Mouse (Mus musculus) erythroid progenitor cell, adult 5-6 weeks (primary cell): ENCODE measurements around the gene Rai1. TPM values are rescaled to one million over a fixed set of nuclear protein-coding genes. Genes with fewer than 3 reads are reported as not detected.

Experiments used
- ATAC-seq: replicated peaks from 2 replicates; pipeline ENCODE4 v1.8.0; 2016; ENCODE audit warnings: moderate number of reproducible peaks, mild to moderate bottlenecking, moderate TSS enrichment, inconsistent platforms; ENCODE audit not compliant: poor library complexity, low FRiP score, severe bottlenecking
- total RNA-seq, 2 experiments: library from RNA; stranded (forward) in 1 of 2; stranded (reverse) in 1 of 2; fragments of 150-400 nt in 1 of 2; fragments of 186-747, 209-891 nt in 1 of 2; gene quantifications; 2 replicates each; pipeline versions ENCODE4 v1.2.3 to v1.2.4; 2015 to 2017; ENCODE audit warnings: low replicate concordance in 2 of 2

Gene Rai1
- total RNA-seq, 2 experiments from 2014 or later = 3.0 to 7.1 TPM

DNA sequence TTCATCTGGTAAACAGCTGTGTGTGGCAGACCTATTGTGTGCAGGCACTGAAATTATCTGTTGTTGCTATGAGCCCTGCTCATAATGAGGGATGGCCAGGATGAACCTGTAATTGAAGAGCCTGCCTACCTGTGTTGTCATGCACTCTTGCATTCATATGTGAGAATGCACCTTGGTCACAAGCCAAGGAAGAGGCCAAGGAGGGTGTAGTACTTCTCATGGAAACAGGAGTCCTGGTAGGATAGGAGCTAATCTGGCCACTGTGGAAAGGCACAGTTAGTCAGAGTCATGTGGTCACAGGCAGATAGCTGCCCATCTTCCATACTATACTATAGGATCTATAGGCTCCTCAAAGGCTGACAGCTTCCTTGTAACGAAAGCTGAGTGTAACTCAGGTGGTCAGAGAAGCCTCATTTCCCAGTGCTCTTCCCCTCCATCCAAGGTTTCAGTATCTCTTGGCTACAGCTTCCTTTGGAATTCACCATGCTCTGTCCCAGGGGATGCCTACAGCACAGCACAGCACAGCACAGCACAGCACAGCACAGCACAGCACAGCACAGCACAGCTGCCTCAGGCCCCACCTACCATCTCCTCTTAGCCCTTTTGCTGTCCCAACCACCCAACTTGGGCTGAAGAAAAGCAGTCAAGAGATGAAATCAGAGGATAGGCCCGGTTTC lies 15.9 kb downstream of the Rai1 start:
- ATAC-seq = no peak

DNA sequence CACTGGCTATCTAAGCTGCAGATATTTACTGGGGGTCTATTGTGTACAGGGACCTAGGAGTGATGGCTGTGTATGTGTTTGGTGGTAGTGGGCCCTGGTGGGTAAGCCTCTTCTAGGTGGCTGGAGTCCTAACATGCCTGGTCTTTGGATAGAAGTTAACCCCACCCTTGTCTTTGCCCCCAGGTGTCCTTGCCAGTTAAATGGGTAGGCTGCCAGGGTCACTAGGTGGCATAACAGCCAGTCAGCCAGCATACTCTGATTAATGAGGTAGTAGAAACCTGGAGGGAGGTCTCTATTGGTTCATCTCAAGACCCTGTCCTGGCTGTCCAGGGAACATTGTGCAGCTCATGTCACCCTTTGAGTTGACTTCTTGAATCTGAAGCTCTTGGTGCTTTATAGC lies 17.8 kb downstream of the Rai1 start:
- no peak for ATAC-seq

DNA sequence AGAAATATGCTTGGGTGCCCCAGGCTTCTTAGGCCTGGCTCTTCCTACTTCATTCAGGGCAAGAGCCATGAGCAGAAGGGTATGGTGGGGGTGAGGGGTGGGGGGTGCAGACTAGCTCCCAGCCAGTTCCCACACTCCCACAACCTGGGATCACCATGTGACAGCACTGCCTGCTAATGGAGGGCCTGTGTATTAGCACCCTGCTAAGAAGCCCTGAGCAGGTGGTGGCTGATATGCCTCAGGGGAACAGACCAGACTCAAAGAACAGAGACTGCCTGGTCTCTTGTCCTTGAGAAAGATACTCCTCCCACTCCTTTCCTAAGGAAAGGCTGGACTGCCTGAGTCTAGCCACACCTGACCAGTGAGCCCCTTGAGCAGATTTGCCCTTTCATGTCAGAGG lies 22.2 kb downstream of the Rai1 start:
- no peak for ATAC-seq

DNA sequence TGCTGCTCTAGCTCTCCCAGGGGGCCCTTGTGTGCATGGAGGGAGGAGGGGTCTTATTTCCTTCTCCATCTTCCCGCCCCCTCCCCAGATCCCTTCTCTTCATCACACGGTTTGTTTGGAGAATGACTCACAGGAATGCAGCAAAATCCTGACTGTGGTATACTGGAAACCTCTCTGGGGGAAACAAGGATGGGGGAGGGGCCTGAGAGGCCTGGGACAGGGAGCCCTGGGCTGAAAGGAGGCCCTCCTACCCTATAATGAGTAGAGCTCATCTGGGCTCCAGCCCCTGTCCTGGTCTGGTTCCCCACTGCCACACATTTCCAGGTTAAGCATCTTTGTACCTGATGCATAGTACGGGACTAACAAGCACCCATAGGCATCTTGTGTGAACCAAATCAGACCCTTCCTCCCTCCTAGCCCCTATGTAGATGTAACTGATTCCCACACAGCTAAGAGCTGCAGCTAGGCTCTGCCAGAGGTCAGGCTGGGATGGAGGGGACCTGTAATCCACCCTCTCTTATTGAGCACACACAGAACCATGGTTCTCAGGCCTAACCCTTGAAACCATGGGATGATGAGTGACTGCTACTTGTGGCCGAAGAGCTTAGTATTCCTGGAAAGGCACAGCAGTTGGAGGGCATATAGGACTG lies 23.2 kb downstream of the Rai1 start:
- ATAC-seq = no peak

DNA sequence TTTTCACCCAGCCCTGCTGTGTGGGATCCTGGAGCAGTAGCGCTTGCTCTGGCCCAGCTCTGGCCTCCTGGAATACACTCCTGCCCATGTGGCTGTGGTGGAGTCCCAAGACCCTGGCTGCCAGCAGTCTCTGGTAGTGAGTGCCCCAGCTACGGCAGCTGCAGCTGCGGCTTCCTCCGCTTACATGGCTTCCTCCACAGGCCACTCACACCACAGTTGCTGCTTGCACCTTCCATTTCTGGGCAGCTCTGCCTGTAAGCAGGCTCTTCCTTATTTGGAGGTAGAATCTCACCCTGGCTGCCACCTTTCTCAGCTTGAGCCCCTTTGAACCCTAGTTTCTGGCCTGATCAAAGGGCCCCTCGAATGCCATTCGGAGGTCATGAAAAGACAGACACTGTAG lies 25.7 kb downstream of the Rai1 start:
- ATAC-seq = no peak

DNA sequence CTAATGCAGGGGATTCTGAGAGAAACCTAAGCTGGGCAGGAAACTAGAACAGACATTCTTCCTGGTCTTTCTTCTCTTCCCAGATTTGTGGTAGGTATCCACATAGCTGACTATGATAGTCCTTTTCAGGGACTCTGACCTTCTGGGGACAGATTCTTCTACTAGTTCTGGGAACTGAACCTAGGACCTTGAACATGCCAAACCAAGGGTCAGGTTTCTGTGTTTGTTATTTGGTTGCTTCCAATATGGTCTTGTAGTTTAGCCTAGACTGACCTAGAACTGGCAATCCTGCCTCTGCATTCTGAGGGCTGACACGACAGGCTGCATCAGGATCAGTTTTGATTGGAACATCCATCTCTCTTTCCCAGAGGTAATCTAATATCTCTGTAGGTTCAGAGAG lies 27.2 kb downstream of the Rai1 start:
- no peak for ATAC-seq

DNA sequence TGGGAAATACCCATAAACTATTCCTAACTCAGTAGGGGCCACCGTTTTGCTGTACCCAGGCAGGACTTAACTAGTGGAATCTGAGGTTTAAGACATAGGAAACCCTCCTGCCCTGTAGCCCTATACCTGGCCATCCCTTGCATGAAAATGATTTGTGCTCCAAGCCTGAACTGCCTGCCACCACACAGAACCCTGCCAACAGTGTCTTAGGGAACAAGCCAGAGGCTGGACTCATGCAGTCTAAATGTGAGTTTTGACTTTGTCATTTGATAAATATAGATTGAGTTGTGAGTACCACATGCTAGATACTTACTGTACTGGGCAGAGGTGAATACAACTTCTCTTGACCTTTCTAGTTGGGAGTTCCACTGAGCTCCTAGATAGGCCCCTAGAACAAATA lies 31.7 kb downstream of the Rai1 start:
- no peak for ATAC-seq

DNA sequence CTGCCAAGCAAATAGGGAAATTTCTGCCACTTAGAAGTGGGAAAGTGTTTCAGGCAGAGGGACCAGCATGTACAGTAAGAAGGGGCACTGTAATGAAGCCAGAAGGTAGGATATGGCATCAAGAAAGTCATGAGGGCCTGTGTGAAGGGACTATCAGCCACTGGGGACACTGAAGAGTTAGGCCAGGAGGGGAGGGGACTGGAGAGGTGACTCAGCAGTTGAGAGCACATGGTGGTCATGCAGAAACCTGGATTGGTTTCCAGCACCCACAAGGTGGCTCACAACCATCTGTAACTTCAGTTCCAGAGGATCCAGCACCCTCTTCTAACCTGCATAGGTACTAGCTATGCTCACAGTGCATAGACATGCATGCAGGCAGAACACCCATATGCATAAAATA lies 32.4 kb downstream of the Rai1 start:
- no peak for ATAC-seq

DNA sequence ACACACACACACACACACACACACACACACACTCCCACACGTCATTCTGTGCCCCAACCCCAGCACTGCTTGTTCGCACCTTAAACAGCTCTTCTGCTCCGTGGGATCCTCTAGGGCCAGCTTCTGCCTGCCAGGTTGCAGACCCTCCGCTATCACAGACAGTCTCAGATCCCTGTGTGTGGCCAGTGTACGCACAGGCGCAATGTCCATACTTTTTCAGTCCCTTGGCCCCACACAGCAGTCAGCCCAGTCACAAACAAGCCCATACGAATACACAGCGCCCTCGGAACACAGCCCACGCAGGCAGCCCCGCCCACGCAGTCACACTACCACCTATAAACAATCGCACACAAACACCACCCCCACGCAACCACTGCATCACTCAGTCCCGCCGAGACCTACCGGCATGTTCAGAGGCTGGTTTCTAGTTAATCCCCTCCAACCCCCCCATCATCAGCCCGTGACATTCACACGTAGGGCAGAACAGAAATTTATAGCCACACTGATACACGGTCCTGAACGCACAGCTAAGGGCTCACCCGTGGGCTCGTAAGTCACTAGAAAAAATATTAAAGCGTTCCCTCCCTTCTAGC lies 34.4 kb downstream of the Rai1 start:
- no peak for ATAC-seq

DNA sequence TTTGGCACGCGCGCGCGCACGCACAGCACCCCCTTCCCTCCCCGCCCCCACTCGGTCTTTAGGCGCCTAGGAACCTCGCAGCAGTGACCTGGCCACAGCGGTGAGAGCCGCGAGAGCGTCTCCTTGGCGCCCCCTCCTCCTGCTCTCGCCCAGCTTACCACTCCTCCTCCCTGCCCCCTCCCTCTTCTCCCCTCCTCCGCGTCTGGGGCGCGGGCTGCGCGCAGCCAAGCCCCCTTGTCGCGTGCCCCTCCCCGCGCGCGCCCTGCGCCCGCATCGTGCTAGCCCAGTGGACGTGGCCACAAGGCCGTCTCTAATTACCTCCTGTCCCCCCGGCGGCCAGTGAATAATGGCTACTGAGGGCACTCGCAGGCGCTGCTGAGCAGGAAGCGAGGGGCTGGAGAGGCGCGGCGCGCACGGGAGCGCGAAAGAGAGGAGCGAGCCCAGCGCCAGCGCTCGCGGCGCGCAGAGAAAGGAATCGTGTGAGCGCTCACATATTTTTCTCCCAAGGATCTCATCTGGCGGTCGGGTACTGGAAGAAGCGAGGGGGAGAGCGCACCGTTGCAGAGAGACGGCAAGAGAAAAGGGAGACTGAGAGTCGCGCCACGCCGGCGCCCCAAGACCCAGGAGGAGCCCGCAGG lies 35.0 kb downstream of the Rai1 start:
- no peak for ATAC-seq

DNA sequence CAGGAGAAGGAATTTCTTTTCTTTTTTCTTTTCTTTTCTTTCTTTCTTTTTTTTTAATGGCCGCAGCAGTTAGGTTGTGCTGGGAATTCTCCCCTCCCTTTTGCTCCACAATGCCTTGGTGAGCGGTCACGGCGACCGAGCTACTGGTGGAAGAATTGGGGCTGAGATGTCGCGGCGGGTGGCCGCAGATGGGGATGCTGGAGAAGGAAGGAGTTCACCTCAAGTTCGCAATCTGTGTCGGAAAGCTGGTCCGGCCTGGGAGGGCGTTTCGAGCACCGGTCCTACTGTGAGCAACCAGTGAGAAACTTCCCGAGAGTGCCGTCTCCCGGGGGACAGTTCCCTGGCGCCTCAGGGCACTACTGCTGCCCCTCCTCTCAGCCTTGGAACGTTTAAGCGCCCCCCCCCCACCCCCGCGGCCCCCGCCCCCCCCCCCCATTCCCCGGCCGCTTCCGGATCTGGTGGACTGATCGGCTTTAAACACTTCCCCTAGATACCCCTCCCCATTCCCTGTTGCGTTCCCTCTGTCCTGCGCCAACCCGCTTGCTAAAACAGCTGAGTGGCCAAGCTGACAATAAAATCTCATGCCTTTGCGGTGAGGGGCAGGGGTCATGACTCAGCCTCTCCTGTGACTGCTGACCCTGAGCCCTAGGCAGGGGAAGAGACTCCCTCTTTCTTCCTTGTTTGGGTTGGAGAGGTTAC lies 35.9 kb downstream of the Rai1 start:
- ATAC-seq = no peak

DNA sequence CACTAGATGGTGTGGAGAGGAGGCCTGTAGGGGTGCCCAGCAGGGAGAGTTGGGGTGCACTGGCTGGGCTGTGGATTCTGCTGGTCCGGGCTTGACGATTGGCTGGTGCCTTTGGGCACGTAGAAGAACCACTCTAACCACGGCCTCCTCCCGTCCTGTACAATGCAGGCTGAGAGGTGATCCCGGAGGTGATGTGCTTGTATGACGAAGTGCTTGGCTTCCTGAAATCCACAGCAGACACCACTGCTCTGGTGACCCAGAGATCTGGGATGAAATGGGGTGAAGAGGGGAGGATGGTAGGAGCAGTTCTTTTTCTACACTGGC lies 36.4 kb downstream of the Rai1 start:
- ATAC-seq = no peak

DNA sequence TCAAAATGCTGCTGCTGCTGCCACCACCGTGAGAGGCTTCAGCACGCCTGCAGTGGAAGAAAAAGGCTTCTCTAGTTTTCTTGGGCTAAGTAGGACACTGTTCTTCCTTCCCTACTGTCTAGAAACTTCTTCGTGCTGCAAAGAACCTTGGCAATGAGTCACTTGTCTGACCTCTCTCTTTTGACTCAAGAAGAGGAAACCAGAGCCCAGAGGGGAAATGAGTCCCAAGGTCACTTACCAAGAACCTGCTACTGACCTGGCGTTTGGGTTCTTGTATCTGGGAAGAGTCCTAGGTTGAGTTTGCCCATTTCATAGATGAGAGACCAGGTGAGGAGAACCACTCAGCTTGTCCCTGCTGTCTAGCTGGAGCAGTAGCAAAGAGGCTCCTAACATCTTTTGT lies 38.3 kb downstream of the Rai1 start:
- no peak for ATAC-seq

DNA sequence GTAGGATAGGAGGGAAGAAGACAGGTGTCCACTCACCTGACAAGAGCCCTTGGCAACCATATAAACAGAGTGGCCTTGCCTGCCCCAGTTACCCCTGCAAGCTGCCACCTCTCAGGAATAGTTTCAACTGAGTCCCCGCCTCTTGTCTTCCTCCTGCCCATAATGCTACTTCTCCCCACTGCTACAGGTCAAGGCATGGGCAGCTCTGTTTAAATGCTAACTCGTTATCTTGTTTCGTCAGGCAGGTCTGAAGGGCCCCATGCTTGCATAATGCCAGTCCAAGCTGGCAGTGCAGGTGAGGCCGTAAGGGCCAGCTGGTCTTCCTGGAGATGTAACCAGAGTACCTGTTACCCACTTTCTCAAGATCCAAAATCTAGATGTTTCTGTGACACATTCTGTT lies 41.4 kb downstream of the Rai1 start:
- ATAC-seq = no peak

DNA sequence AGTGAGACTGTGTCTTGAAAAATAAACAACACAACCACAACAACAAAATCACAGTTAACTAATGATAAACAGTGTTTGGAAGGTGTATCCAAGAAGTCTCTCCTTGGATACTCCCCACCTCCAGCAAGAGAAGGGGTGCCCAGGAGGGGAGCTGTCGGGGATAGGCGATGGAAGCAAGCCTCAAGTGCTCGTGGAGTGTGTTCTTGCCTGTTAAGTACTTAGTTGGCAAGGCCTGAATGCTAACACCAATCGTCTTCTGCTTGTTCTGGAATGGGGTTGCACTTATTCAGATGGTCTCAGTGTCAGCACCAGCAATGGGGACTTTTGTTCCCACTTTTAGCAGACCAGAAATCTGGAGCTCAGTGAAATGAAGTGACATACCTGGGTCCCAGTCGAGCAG lies 43.8 kb downstream of the Rai1 start:
- no peak for ATAC-seq

DNA sequence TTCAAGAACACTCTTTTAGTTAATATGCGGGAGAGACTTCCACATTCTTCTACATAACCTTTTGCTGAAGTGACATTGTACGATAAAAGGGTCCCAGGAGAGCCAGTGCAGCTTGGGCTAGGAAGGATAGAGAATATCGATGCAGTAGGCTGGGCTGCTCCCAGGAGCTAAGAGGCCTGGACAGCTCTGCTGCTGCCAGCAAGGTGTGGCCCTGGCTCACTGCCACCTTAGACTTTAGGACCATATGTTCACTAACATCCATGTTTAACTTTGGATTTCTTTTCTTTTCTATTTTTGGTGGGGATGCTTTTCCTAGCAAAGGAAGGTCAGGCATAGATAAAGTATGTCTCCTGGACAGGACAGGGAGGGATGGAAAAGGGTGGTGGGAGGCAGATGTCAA lies 44.3 kb downstream of the Rai1 start:
- no peak for ATAC-seq

DNA sequence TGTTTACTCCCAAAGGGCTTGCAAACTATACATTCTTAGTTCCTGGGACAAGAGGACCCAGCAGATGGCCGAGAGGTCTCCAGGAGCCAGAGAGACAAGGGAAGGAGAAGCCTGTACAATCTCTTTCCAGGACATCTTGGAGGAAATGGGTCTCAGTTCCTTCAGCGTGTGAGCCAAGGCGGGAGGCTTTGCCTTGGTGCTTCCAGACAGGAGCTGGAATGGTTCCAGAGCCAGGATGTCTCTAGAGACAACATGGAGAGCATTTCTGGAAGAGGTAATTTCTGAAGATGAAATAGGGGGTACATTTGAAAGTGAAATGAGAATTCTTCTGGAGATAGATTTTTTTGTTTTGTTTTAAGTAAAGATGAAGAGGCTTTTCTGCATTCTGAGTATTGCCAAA lies 45.9 kb downstream of the Rai1 start:
- no peak for ATAC-seq

DNA sequence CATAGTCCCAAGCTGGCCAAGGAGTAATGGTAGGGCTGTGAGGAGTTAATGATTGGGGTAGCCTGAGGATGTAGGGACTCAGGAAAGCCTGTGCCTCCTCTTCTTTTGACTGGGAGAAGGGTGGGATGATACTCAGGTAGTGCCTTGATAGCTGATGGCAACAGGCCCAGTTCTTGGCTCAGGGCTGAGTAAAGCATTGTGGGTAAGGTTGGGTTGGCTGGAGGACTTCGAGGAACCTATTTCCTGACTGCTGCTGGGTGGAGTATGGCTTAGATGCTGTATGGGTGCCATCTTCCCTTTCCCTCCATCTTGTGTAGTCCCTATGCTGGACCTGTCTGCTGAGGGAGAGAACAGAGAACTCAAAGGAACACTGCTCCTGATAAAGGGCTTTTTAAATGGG lies 47.5 kb downstream of the Rai1 start:
- ATAC-seq = peak; percentile 37; the same call in 1 of the 2 replicates

DNA sequence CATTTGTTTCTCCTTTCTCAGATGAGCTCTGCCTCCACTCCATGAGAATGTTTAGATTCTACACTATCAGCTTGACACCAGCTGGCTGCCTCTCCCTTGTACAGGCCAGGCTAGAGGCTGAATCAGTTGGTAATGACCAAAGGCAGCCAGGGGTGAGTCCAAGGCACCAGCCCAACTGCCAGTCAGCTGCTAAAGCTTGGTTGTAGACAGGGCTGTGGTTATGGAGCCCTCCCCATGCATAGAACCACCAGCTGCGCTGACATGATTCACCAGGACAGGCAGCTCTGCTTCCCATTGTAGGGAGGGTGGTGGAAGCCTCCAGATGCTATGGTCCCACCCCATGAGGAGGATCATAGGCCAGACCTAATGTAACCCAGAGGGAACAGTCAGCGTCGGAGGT lies 49.1 kb downstream of the Rai1 start:
- no peak for ATAC-seq

DNA sequence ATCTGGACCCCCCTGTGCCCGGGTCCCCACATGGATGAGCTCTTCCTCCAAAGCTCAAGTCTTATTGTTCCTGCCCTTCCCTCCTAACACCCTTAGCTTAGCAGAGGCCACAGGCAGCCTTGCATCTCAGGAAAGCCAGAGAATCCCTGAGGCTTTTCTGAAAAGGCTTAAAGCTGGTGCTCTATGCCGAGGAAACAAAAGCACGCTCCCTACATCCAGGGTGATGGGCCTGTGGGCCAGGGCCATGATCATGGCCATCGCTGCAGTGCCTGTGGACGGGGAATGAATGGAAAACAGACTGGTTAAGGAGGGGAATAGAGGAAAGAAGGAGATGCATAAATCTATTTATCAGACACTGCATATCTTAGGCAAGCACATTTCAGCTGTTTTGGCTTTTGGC lies 50.9 kb downstream of the Rai1 start:
- ATAC-seq = no peak

DNA sequence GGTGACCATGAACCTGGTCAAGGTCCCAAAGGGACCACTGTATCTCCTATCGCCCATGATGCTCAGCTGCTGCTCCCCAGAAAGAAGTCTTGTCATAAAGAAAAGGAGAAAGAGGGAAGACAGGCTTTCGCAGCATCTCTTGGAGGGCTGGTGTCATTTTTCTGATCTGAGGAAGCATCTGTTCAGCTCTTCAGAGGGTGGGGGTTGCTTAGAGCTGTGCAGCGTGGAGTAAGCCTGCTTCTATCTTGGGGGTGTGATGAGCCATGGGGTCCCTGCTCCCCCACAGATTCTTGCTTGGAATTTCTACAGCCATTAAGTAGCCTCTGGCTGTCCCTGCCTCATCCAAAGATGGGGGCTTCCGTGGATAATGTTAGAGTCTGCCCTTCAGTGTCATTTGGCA lies 53.5 kb downstream of the Rai1 start:
- ATAC-seq = no peak
